Mouse (Mus musculus) erythroblast, embryonic 14.5 days (primary cell): ENCODE measurements around the gene Cul9.

Source experiments
- GATA1 ChIP-seq: IDR thresholded peaks from 2 replicates; pipeline ENCODE4 v1.6.1; 2012; ENCODE audit warnings: low read length, inconsistent platforms, mixed read lengths
- TAL1 ChIP-seq: IDR thresholded peaks from 3 replicates; pipeline ENCODE4 v1.6.1; 2012; ENCODE audit warnings: low read length, inconsistent platforms, mixed read lengths

GRCm38 (mm10) chr17:46487431-46487830 lies 58.8 kb downstream of the Cul9 start, which contains the start of gene Ttbk1:
- no peak for TF ChIP-seq TAL1
- TF ChIP-seq GATA1: no peak
